Mouse (Mus musculus): ENCODE results near the gene Trex1. TPM values are rescaled to one million over a fixed set of nuclear protein-coding genes. Genes with fewer than 3 reads are reported as not detected.

The Trex1 gene
- polyA plus RNA-seq, 1 experiment from 2014 or later = 60.4 TPM

DNA sequence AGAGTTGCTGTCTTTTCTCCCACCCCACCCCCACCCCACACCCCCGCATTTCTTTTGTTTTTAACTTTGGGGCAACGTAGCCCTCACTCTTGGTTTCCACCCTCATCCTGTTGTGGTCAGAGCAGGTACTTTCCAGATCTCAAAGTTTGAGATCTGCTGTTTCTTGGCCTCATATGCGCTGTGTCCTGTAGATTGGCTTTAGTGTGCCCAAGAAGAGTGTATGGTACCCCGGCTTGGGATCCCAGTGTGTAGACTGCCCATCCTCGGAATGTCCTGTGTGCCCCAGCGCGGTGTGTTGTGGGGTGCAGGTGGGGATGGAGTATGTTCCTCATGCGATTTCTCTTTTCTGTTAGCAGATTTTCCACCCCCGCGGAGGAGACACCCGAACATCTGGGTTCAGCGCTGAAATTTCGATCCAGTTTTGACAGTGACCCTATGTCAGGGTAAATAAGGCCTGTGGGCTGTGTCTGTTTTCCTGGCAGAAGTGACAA is 8.5 kb downstream of the Trex1 start:
- Histone ChIP-seq H3K4me3 (ENCODE audit: inconsistent target) (no peak overlapping the region), H3K27ac (no peak overlapping the region)

DNA sequence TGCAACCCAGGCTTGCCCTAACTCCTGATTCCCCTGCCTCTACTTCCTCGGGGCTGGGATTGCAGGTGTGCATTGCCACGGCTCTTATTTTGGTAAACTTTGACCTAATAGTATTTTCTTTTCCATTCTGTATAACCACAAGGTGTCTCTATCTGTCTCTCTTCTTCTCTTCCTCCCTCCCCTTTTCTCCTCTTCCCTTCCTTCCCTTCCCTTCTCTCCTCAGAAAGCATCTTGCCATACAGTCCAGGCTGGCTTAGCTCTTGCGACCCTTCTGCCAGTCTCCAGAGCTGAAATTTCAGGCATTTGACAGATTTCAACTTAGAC is 8.9 kb downstream of the Trex1 start:
- 21% methylated on average over 3 of the region's 3 CpGs for WGBS (ENCODE audit: missing documents)
- no peak overlapping the region for H3K4me3 ChIP-seq (ENCODE audit: inconsistent target)
- H3K36me3 ChIP-seq (ENCODE audit: inconsistent target) = peaks cover 39% of the 10 kb centered on the region; the same call in 1 of the 2 replicates
- H3K27ac ChIP-seq = no peak overlapping the region
- peaks cover 81% of the 10 kb centered on the region for H3K79me2 ChIP-seq (ENCODE audit: inconsistent target)

More for the DNA sequence above, 8.5 kb downstream of the Trex1 start:
- Histone ChIP-seq H3K36me3 (ENCODE audit: inconsistent target) (peaks cover 42% of the 10 kb centered on the region; the same call in 1 of the 2 replicates), H3K79me2 (ENCODE audit: inconsistent target) (peaks cover 85% of the 10 kb centered on the region)
- WGBS (ENCODE audit: missing documents) = 30% methylated on average over 10 of the region's 13 CpGs

DNA sequence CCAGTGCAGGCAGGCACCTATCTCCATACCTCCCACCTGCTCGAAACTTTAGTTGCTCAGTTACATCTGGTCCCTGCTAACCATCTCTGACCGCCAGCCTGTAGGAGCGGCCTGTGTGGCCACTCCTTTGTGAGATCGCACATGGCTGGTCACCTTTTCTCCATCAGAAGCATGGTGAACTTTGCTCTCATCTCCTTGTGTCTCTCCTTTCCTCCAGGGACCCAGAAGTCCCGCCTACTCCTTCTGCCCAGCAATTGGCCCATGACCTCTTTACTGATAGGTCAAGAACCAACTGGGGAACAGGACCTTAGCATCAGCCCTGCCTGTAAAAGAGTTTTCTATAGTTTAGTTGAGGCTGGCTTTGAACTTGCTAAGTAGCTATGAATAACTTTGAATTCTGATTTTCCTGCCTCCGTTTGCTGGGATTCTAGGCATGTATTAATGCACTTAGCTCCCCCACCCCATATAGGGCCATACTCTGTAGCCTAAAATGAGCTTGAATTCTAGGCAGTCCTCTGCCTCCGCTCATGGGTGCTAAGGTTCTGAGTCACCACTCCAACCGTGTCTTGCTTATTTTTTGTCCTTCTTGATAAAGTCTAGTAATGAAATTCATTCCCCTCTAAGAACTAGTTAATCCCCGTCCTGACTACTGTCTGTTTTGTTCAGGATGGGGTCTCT is 9.4 kb downstream of the Trex1 start:
- Histone ChIP-seq H3K36me3 (ENCODE audit: inconsistent target) (peaks cover 39% of the 10 kb centered on the region; the same call in 1 of the 2 replicates), H3K4me3 (ENCODE audit: inconsistent target) (no peak overlapping the region), H3K27ac (no peak overlapping the region), H3K79me2 (ENCODE audit: inconsistent target) (peaks cover 78% of the 10 kb centered on the region)
- WGBS (ENCODE audit: missing documents) = 96% methylated on average over 9 of the region's 9 CpGs

DNA sequence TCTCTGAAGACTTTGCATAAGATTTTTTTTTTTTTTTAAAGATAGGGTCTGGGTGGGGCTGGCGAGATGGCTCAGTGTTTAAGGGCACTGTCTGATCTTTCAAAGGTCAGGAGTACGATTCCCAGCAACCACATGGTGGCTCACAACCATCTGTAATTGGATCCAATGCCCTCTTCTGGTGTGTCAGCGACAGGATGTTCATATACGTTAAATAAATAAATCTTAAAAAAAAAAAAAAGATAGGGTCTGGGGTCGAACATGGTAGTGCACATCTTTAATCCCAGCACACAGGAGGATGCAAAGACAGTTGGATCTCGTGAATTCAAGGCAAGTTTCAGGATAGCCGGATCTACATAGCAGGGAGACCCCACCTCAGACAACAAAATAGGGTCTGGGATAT is 10.2 kb downstream of the Trex1 start:
- Histone ChIP-seq H3K4me3 (ENCODE audit: inconsistent target) (no peak overlapping the region), H3K79me2 (ENCODE audit: inconsistent target) (peaks cover 80% of the 10 kb centered on the region), H3K27ac (no peak overlapping the region), H3K36me3 (ENCODE audit: inconsistent target) (peaks cover 43% of the 10 kb centered on the region)
- WGBS (ENCODE audit: missing documents) = 88% methylated on average over 7 of the region's 7 CpGs

DNA sequence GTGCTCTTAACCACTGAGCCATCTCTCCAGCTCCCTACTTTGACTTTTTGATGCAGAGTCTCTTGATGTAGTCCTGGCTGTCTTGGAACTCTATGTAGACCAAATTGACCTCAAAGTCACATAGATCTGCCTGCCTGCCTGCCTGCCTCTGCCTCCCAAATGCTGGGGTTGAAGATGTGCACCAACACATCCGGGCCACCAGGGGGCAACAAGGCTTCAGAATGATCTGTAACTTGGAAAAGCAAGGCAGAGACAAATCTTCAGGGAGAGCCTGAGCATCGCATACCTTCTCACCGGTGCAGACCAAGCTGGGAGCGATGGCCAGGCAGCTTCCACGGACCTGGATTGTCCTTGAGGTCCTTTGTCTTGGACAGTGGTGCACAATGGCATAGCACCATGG is 13.2 kb downstream of the Trex1 start:
- Histone ChIP-seq H3K27ac (no peak overlapping the region), H3K4me3 (ENCODE audit: inconsistent target) (no peak overlapping the region), H3K79me2 (ENCODE audit: inconsistent target) (peaks cover 64% of the 10 kb centered on the region), H3K36me3 (ENCODE audit: inconsistent target) (peaks cover 32% of the 10 kb centered on the region)
- 48% methylated on average over 5 of the region's 5 CpGs for WGBS (ENCODE audit: missing documents)

DNA sequence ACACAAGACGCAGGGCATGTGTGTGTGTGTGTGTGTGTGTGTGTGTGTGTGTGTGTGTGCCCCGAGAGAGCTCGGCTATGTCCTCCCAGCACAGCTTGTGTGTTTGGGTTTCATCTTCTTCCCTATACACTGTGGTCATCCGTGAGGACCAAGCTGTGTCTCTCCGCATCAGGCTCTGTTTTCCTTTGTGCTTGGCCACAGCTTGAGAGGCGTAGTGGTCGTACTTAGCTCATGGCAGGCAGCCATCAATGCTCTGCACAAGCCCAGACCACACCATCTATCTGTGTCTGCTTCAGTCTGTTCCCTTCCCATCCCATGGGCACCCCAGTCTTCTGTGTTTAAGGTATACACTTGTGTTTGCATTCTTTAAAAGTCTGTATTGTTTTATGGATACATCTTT is 18.2 kb downstream of the Trex1 start:
- 86% methylated on average over 6 of the region's 7 CpGs for WGBS (ENCODE audit: missing documents)
- Histone ChIP-seq H3K36me3 (ENCODE audit: inconsistent target) (peaks cover 11% of the 10 kb centered on the region), H3K4me3 (ENCODE audit: inconsistent target) (no peak overlapping the region), H3K79me2 (ENCODE audit: inconsistent target) (peaks cover 60% of the 10 kb centered on the region), H3K27ac (no peak overlapping the region)

DNA sequence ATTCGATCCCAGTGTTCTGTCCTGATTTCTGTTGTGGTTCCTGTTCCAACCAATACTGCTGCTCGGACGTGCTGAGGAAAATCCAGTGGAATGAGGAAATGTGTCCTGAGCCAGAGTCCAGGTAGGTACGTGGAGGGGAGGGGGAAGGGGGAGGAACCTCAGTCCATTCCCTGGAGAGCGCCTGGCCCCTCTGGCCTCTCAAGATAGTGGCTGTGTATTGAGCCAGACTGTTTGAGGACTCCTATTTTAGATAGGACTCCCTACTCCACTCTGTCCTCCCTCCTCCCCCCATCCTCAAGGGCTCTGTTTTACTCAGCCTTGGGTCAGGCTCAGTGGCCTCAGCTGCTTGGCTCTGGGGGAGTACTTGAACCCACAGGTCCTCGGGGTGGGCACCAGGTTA is 18.6 kb downstream of the Trex1 start:
- H3K79me2 ChIP-seq (ENCODE audit: inconsistent target) = peaks cover 59% of the 10 kb centered on the region
- no peak overlapping the region for H3K4me3 ChIP-seq (ENCODE audit: inconsistent target)
- H3K36me3 ChIP-seq (ENCODE audit: inconsistent target) = peaks cover 11% of the 10 kb centered on the region
- WGBS (ENCODE audit: missing documents) = 84% methylated on average over 5 of the region's 6 CpGs
- no peak overlapping the region for H3K27ac ChIP-seq

DNA sequence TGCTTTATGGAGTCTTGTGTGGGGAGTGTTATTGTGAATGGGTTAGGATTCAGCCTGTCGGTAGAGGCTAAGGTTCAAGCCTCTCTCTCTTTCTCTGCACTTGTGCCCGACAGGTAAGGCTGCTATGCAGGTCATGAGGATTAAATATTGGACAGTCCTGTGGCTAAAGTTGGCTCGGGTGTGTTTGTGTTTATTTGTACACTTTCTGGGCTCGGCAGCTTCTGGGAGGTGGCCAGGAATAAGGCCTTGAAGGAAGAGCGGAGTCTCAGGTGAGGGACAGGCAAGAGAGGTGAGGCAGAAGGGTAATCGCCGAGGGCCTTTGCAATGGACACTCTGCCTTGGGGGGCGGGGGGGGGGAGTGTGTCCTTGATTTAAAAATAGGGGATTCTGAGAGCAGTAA is 19.3 kb downstream of the Trex1 start:
- Histone ChIP-seq H3K4me3 (ENCODE audit: inconsistent target) (no peak overlapping the region), H3K36me3 (ENCODE audit: inconsistent target) (peaks cover 11% of the 10 kb centered on the region), H3K79me2 (ENCODE audit: inconsistent target) (peaks cover 57% of the 10 kb centered on the region), H3K27ac (no peak overlapping the region)
- 91% methylated on average over 8 of the region's 8 CpGs for WGBS (ENCODE audit: missing documents)

DNA sequence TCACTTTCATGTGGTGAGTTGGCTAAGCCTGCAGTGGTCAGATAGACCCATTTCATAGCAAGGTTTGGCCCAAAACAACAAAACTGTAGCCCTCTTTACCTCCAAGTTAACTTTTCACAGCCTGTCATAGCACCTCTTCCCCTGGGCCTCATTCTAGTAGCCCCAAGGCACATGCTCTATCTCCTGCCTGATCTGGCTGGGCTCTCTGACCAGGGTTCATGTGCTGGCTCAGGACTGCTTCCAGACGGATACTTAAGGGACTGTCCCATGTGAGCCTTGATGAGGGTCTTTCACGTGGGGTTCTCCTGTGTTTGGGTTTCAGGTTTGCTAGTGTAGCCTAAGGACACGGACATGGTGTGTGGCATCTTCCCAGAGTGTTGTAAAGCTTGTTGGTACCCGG is 19.9 kb downstream of the Trex1 start:
- peak overlapping the region; percentile 86 for H3K4me3 ChIP-seq (ENCODE audit: inconsistent target)
- 84% methylated on average over 4 of the region's 4 CpGs for WGBS (ENCODE audit: missing documents)

DNA sequence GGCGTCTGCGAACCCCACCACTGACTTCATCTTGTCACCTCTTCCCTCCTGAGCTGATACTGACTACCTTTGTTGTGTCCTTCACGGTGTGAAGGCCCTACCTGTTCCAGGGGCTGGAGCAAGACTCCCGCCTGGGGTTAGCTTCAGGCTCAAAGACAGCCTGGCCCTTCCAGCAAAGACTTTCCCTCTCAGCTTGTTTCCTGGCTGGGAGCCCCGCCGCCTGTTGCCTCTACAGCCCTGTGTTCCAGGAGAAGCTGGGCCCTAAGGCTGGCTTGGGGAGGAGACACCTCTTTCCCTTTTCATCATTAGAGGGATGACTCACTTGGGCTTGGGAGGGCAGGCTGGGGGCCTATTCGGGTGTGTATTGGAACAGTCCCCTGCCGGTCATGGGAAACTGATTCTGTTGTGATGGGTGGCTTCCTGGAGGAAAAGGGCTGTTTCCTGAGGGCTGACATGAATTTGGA is 20.6 kb downstream of the Trex1 start:
- Histone ChIP-seq H3K79me2 (ENCODE audit: inconsistent target) (peaks cover 47% of the 10 kb centered on the region), H3K4me3 (ENCODE audit: inconsistent target) (peak overlapping the region; percentile 86), H3K27ac (peak overlapping the region; percentile 83), H3K36me3 (ENCODE audit: inconsistent target) (0 out of 2 replicates have a peak, but pooled peaks cover 6% of the 10 kb centered on the region)
- WGBS (ENCODE audit: missing documents) = 6% methylated on average over 8 of the region's 8 CpGs

More for the DNA sequence above, 19.9 kb downstream of the Trex1 start:
- peaks cover 11% of the 10 kb centered on the region for H3K36me3 ChIP-seq (ENCODE audit: inconsistent target)
- H3K79me2 ChIP-seq (ENCODE audit: inconsistent target) = peaks cover 54% of the 10 kb centered on the region
- 0 out of 2 replicates have a peak overlapping the region, but pooled peaks have one; percentile 83 for H3K27ac ChIP-seq

DNA sequence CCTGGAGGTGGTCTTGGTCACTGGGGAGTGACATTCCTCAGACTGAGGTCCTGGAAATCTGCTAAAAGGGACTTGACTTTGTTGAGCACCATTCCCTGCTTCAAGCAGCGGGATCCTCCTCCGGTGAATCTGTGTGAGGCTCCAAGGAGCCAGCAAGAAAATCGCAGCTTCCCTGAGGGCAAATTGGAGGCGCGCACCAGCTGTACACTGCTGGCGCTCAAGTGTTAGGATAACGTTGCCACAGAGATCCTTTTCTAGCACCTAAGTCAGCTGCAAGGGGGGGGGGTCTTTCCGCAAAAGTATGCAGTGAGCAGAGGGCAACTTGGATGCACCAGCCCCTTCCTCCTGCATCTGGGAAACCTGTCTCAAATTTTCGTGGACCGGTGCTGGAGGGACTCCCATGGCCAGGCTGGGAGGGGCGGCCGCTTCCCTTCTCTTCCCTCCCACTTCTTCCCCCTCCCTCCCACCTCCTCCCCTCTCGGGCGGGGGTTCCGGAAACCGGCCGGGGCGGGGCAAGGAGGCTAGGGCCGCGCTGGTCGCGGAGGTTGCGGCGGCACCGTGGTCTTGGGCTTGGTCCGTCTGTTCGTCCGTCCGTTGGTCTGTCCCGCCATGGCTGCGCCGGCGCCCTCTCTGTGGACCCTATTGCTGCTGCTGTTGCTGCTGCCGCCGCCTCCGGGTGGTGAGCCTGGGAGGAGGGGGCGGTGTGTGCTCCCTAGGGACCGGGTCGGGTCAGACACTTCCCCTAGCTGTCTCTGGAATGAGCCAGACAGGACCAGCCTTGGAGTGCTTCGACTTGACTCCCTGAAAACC is 21.2 kb downstream of the Trex1 start, which contains the start of gene Shisa5:
Gene Shisa5, plus strand, starts transcription at position 480 of the 810 bp plus-strand sequence.
- Histone ChIP-seq H3K27ac (peak within 1 kb of the TSS; percentile 83), H3K4me3 (ENCODE audit: inconsistent target) (peak within 1 kb of the TSS; percentile 86), H3K79me2 (ENCODE audit: inconsistent target) (peaks cover 44% of the 10 kb centered on the region), H3K36me3 (ENCODE audit: inconsistent target) (0 out of 2 replicates have a peak, but pooled peaks cover 6% of the 10 kb centered on the region)
- 2% methylated on average over 40 of the region's 40 CpGs for WGBS (ENCODE audit: missing documents)

DNA sequence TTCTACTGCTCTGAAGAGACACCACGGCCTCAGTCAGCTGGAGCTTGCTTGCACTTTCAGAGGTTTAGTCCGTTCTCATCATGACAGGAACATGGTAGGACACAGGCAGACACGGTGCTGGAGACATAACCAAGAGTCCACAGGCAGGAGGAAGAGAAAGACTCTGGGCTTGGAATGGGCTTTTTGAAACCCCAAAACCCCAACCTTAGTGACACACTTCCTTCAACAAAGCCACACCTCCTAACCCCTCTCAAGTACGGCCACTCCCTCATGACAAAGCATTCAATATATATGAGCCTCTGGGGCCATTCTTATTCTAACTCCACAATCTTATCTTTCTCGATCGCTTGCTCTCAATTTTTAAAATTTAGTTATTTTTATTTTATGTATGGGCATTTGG is 27.1 kb downstream of the Trex1 start:
- Histone ChIP-seq H3K27ac (no peak overlapping the region), H3K36me3 (ENCODE audit: inconsistent target) (peaks cover 30% of the 10 kb centered on the region; the same call in 1 of the 2 replicates), H3K4me3 (ENCODE audit: inconsistent target) (no peak overlapping the region), H3K79me2 (ENCODE audit: inconsistent target) (no peaks in the 10 kb centered on the region)
- WGBS (ENCODE audit: missing documents) = 78% methylated on average over 6 of the region's 6 CpGs

DNA sequence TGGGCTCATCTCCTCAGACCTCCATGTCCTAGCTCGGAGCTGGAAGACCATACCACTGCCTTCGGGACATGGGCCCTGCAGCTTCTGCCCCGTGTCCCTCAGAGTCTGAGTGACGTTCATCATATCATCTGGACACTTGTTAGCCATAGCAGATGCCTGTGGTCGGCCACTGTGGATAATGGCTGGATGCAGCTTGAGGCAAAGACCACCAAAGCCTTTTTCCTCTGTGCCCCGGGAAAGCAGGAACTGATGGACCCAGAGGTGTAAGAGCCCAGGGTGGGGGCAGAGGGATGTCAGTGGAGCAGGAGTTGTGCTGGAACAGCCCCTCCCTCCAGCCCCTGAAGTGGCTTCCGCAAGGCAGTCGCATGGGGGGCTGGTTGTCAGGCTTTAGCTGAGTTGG is 27.8 kb downstream of the Trex1 start:
- H3K36me3 ChIP-seq (ENCODE audit: inconsistent target) = peaks cover 37% of the 10 kb centered on the region; the same call in 1 of the 2 replicates
- no peak overlapping the region for H3K27ac ChIP-seq
- 99% methylated on average over 8 of the region's 8 CpGs for WGBS (ENCODE audit: missing documents)
- H3K79me2 ChIP-seq (ENCODE audit: inconsistent target) = no peaks in the 10 kb centered on the region
- H3K4me3 ChIP-seq (ENCODE audit: inconsistent target) = no peak overlapping the region

DNA sequence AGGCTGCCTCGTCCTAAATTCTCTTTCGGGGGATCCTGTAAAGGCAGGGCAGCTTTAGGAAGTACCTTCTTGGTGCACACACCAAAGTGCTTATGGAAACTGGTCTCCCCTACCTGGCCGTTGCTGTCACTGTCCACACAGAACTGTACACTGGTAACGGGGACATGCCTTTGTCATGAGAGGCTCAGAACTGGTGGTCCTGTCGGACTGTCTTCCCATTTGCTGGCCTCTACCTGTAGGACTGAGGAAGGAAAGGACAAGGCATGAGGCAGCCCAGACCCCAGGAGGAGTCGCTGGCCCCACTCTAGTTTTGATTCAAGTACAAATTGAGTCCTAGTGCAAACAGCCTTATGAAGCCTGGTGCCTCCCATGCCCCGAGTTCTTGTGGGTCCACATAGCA is 28.5 kb downstream of the Trex1 start:
- WGBS (ENCODE audit: missing documents) = 93% methylated on average over 7 of the region's 7 CpGs
- Histone ChIP-seq H3K36me3 (ENCODE audit: inconsistent target) (peaks cover 41% of the 10 kb centered on the region; the same call in 1 of the 2 replicates), H3K4me3 (ENCODE audit: inconsistent target) (no peak overlapping the region), H3K27ac (no peak overlapping the region), H3K79me2 (ENCODE audit: inconsistent target) (no peaks in the 10 kb centered on the region)

DNA sequence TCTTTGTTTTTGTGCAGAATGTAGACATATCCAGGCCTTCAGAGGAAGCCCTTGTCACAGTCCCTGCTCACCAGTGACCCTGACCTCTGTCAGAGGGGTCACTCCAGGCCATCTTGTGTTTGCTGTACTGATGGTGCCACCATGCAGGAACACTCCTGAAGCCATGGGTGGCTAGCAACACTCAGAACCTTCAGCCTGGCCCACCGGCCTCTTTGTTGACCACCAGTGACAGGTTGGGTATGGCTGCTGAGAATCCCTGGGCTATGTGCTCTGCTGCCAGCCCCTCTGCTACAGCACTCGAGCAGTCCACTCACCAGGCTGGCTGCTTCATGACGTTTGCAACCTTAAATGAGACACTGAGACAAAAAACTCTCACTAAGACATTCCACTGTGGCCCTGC is 29.2 kb downstream of the Trex1 start:
- WGBS (ENCODE audit: missing documents) = 94% methylated on average over 3 of the region's 3 CpGs
- Histone ChIP-seq H3K4me3 (ENCODE audit: inconsistent target) (no peak overlapping the region), H3K79me2 (ENCODE audit: inconsistent target) (no peaks in the 10 kb centered on the region), H3K27ac (no peak overlapping the region), H3K36me3 (ENCODE audit: inconsistent target) (peaks cover 48% of the 10 kb centered on the region; the same call in 1 of the 2 replicates)

All from macrophage (primary cell).